Mouse (Mus musculus) forebrain, embryonic 13.5 days (tissue): ENCODE measurements around the gene Cfap58. TPM values are rescaled to one million over a fixed set of nuclear protein-coding genes. Genes with fewer than 3 reads are reported as not detected.

Experiments
- ATAC-seq: fragments of 200-750 bp; cut with Nextera tagmentation; 2 replicates; pipeline ENCODE4 v1.8.0; 2017
- H3K27ac ChIP-seq: fragments of 300-500 bp; sonication (generic); 2 replicates; pipeline ENCODE4 v1.5.1; 2015; ENCODE audit warnings: inconsistent platforms, mild to moderate bottlenecking, moderate library complexity
- H3K27me3 ChIP-seq: fragments of 300-500 bp; sonication (generic); 2 replicates; pipeline ENCODE4 v1.6.1; 2015; ENCODE audit warnings: mild to moderate bottlenecking, inconsistent platforms
- H3K36me3 ChIP-seq: fragments of 300-500 bp; sonication (generic); 2 replicates; pipeline ENCODE4 v1.6.1; 2015; ENCODE audit warnings: mild to moderate bottlenecking, inconsistent platforms; ENCODE audit not compliant: poor library complexity, severe bottlenecking
- H3K4me1 ChIP-seq: fragments of 300-500 bp; sonication (generic); 2 replicates; pipeline ENCODE4 v1.6.1; 2015; ENCODE audit warnings: inconsistent platforms
- H3K4me2 ChIP-seq: fragments of 300-500 bp; sonication (generic); 2 replicates; pipeline ENCODE4 v1.6.1; 2015; ENCODE audit warnings: inconsistent platforms, mild to moderate bottlenecking, moderate library complexity
- H3K4me3 ChIP-seq: fragments of 300-500 bp; sonication (generic); 2 replicates; pipeline ENCODE4 v1.5.1; 2015; ENCODE audit warnings: mild to moderate bottlenecking, inconsistent platforms
- H3K9ac ChIP-seq: fragments of 300-500 bp; sonication (generic); 2 replicates; pipeline ENCODE4 v1.6.1; 2015; ENCODE audit warnings: mild to moderate bottlenecking, inconsistent platforms
- H3K9me3 ChIP-seq: fragments of 300-500 bp; sonication (generic); replicated peaks from 2 replicates; pipeline ENCODE4 v1.6.1; 2016; ENCODE audit warnings: inconsistent platforms
- WGBS: fragments of 180-500 bp; shearing (Covaris S2); methylation state at CpG from one replicate; pipeline ENCODE4 v1.1.7; 2015; 5-methylcytosine and 5-hydroxymethylcytosine counted together
- polyA plus RNA-seq: library from polyadenylated mRNA; unstranded; fragments of >200 nt; fragmentation: Nextera tagmentation; extraction: Ambion mirVana; gene quantifications from 2 replicates; pipeline ENCODE4 v1.2.1, GENCODE M21; 2015

The Cfap58 gene
- polyA plus RNA-seq, 1 experiment from 2014 or later = 0.21 TPM

GRCm38 (mm10) chr19:47905603-47906002, 31.9 kb upstream of the Cfap58 start:
- no peaks in the 10 kb centered on the region for H3K9me3 ChIP-seq
- WGBS = 90% methylated on average over 5 of the region's 5 CpGs
- no peak overlapping the region; the same call in 1 of the 2 replicates for H3K27ac ChIP-seq
- no peak overlapping the region for H3K4me3 ChIP-seq
- no peak overlapping the region for H3K4me2 ChIP-seq
- no peak overlapping the region for H3K9ac ChIP-seq
- no peaks in the 10 kb centered on the region for H3K27me3 ChIP-seq
- peaks cover 36% of the 10 kb centered on the region for H3K4me1 ChIP-seq
- H3K36me3 ChIP-seq = no peaks in the 10 kb centered on the region
- ATAC-seq = no peak

- Histone ChIP-seq H3K27ac (no peak overlapping the region), H3K4me3 (no peak overlapping the region), H3K4me2 (no peak overlapping the region), H3K9me3 (no peaks in the 10 kb centered on the region), H3K4me1 (peaks cover 45% of the 10 kb centered on the region), H3K9ac (no peak overlapping the region), H3K36me3 (no peaks in the 10 kb centered on the region), H3K27me3 (no peaks in the 10 kb centered on the region)
- WGBS = 93% methylated on average over 9 of the region's 9 CpGs
- ATAC-seq = no peak
These were observed 29.9 kb upstream of the Cfap58 start for GRCm38 (mm10) chr19:47907596-47907995.

- Histone ChIP-seq H3K27me3 (no peaks in the 10 kb centered on the region), H3K36me3 (no peaks in the 10 kb centered on the region), H3K9me3 (no peaks in the 10 kb centered on the region), H3K4me2 (peak overlapping the region; percentile 63), H3K27ac (peak overlapping the region; percentile 95), H3K9ac (peak overlapping the region; percentile 74), H3K4me3 (peak overlapping the region; percentile 35), H3K4me1 (peaks cover 38% of the 10 kb centered on the region)
- ATAC-seq = no peak; the same call in none of the 2 replicates
- 23% methylated on average over 6 of the region's 6 CpGs for WGBS
These were observed 28.5 kb upstream of the Cfap58 start for GRCm38 (mm10) chr19:47908961-47909371.

GRCm38 (mm10) chr19:47909387-47910116, 27.9 kb upstream of the Cfap58 start:
- no peaks in the 10 kb centered on the region for H3K27me3 ChIP-seq
- WGBS = 0% methylated on average over 10 of the region's 10 CpGs
- no peaks in the 10 kb centered on the region for H3K36me3 ChIP-seq
- H3K27ac ChIP-seq = peak overlapping the region; percentile 95
- peak overlapping the region; percentile 35 for H3K4me3 ChIP-seq
- H3K9me3 ChIP-seq = no peaks in the 10 kb centered on the region
- peak overlapping the region; percentile 74 for H3K9ac ChIP-seq
- ATAC-seq = peak; percentile 86
- H3K4me2 ChIP-seq = peak overlapping the region; percentile 63
- peaks cover 38% of the 10 kb centered on the region for H3K4me1 ChIP-seq

GRCm38 (mm10) chr19:47910117-47910618, 27.3 kb upstream of the Cfap58 start:
- Histone ChIP-seq H3K27ac (peak overlapping the region; percentile 95), H3K4me1 (peaks cover 37% of the 10 kb centered on the region), H3K27me3 (no peaks in the 10 kb centered on the region), H3K9ac (no peak overlapping the region), H3K36me3 (no peaks in the 10 kb centered on the region), H3K9me3 (no peaks in the 10 kb centered on the region), H3K4me2 (peak overlapping the region; percentile 63), H3K4me3 (no peak overlapping the region)
- WGBS = 47% methylated on average over 3 of the region's 4 CpGs
- ATAC-seq = peak; percentile 32; the same call in 1 of the 2 replicates

GRCm38 (mm10) chr19:47910751-47911150, 26.7 kb upstream of the Cfap58 start:
- Histone ChIP-seq H3K9ac (no peak overlapping the region), H3K27ac (no peak overlapping the region), H3K4me2 (no peak overlapping the region), H3K9me3 (no peaks in the 10 kb centered on the region), H3K27me3 (no peaks in the 10 kb centered on the region), H3K4me1 (peaks cover 38% of the 10 kb centered on the region), H3K36me3 (no peaks in the 10 kb centered on the region), H3K4me3 (no peak overlapping the region)
- WGBS = 89% methylated on average over 4 of the region's 4 CpGs
- ATAC-seq = no peak

GRCm38 (mm10) chr19:47913344-47913743, 24.1 kb upstream of the Cfap58 start:
- Histone ChIP-seq H3K27ac (no peak overlapping the region), H3K9me3 (no peaks in the 10 kb centered on the region), H3K4me2 (no peak overlapping the region), H3K9ac (no peak overlapping the region), H3K4me1 (peaks cover 59% of the 10 kb centered on the region), H3K4me3 (no peak overlapping the region), H3K27me3 (no peaks in the 10 kb centered on the region), H3K36me3 (no peaks in the 10 kb centered on the region)
- ATAC-seq = no peak
- 93% methylated on average over 7 of the region's 7 CpGs for WGBS

GRCm38 (mm10) chr19:47914191-47914590, 23.3 kb upstream of the Cfap58 start:
- Histone ChIP-seq H3K4me2 (no peak overlapping the region), H3K36me3 (no peaks in the 10 kb centered on the region), H3K4me1 (peaks cover 54% of the 10 kb centered on the region), H3K27me3 (no peaks in the 10 kb centered on the region), H3K9me3 (no peaks in the 10 kb centered on the region), H3K9ac (no peak overlapping the region), H3K27ac (no peak overlapping the region), H3K4me3 (no peak overlapping the region)
- 89% methylated on average over 4 of the region's 4 CpGs for WGBS
- no peak for ATAC-seq

- Histone ChIP-seq H3K36me3 (no peaks in the 10 kb centered on the region), H3K9me3 (no peaks in the 10 kb centered on the region), H3K27ac (no peak overlapping the region), H3K9ac (no peak overlapping the region), H3K4me1 (peaks cover 48% of the 10 kb centered on the region), H3K4me3 (no peak overlapping the region), H3K27me3 (no peaks in the 10 kb centered on the region), H3K4me2 (no peak overlapping the region)
- no peak for ATAC-seq
- WGBS = 76% methylated on average over 4 of the region's 4 CpGs
These were observed 22.2 kb upstream of the Cfap58 start for GRCm38 (mm10) chr19:47915251-47915650.

GRCm38 (mm10) chr19:47917396-47917795, 20.1 kb upstream of the Cfap58 start:
- WGBS = 8% methylated on average over 4 of the region's 4 CpGs
- Histone ChIP-seq H3K9me3 (no peaks in the 10 kb centered on the region), H3K27ac (no peak overlapping the region), H3K4me3 (peak overlapping the region; percentile 81), H3K4me1 (peaks cover 37% of the 10 kb centered on the region), H3K9ac (peak overlapping the region; percentile 91), H3K36me3 (no peaks in the 10 kb centered on the region), H3K4me2 (peak overlapping the region; percentile 87), H3K27me3 (no peaks in the 10 kb centered on the region)
- no peak for ATAC-seq

GRCm38 (mm10) chr19:47918016-47918415, 19.5 kb upstream of the Cfap58 start:
- peak overlapping the region; percentile 91 for H3K9ac ChIP-seq

GRCm38 (mm10) chr19:47918455-47919101, 18.9 kb upstream of the Cfap58 start:
- peak overlapping the region; percentile 81 for H3K4me3 ChIP-seq
- no peaks in the 10 kb centered on the region for H3K27me3 ChIP-seq
- no peaks in the 10 kb centered on the region for H3K36me3 ChIP-seq
- peak overlapping the region; percentile 87 for H3K4me2 ChIP-seq
- ATAC-seq = peak; percentile 31
- H3K9ac ChIP-seq = peak overlapping the region; percentile 91
- WGBS = under 1% methylated on average over 29 of the region's 29 CpGs
- peaks cover 37% of the 10 kb centered on the region for H3K4me1 ChIP-seq
- peak overlapping the region; percentile 81 for H3K27ac ChIP-seq
- no peaks in the 10 kb centered on the region for H3K9me3 ChIP-seq

More at GRCm38 (mm10) chr19:47918016-47918415, 19.5 kb upstream of the Cfap58 start:
- Histone ChIP-seq H3K4me2 (peak overlapping the region; percentile 87), H3K4me1 (peaks cover 37% of the 10 kb centered on the region), H3K9me3 (no peaks in the 10 kb centered on the region), H3K27ac (no peak overlapping the region), H3K4me3 (peak overlapping the region; percentile 81), H3K27me3 (no peaks in the 10 kb centered on the region), H3K36me3 (no peaks in the 10 kb centered on the region)
- ATAC-seq = no peak
- 7% methylated on average over 9 of the region's 9 CpGs for WGBS
